Mouse (Mus musculus) olfactory bulb, adult 2 months (tissue): ENCODE data around the gene Aplp2.

Experiments used
- CTCF ChIP-seq: fragments of 200-500 bp; IDR thresholded peaks from 2 replicates; pipeline ENCODE4 v1.5.1; 2012; ENCODE audit warnings: low read depth, mild to moderate bottlenecking, low read length, moderate library complexity; ENCODE audit not compliant: insufficient read depth
- POLR2A ChIP-seq: fragments of 200-500 bp; IDR thresholded peaks from 2 replicates; pipeline ENCODE4 v1.6.1; 2012; ENCODE audit warnings: mild to moderate bottlenecking, low read depth, low read length, moderate library complexity; ENCODE audit not compliant: insufficient read depth

GRCm38 (mm10) chr9:31119882-31120532, 91.6 kb downstream of the Aplp2 start:
- TF ChIP-seq POLR2A = no peak
- no peak for TF ChIP-seq CTCF
